22 mouse cellular contexts compared by ENCODE assay signal in genomic region chr11:85789750-85790149, GRCm38 (mm10). TPM values are rescaled to one million over a fixed set of nuclear protein-coding genes. Genes with fewer than 3 reads are reported as not detected.
DNase-seq lines count a peak whose midpoint lies in the region; ATAC-seq and TF ChIP-seq lines count a peak whose summit lies in the region.
"Had no signal": no experiment of that assay in that cellular context is flagged by ENCODE, and none has a peak within 500 bp of the region (broad histone marks: within the 10 kb centered on the region; RNA-seq: fewer than 3 reads in every experiment).

No protein-coding gene starts in this region.

- H3K4me1 ChIP-seq in lung, embryonic 14.5 days (ENCODE audit: insufficient read depth) = peaks cover 14% of the 10 kb centered on the region
- H3K4me1 ChIP-seq in liver, embryonic 13.5 days (replicated peaks) = peaks cover 69% of the 10 kb centered on the region
- peaks cover 23% of the 10 kb centered on the region for H3K4me1 ChIP-seq in liver, postnatal 0 days (ENCODE audit: insufficient read depth)
- no peaks in the 10 kb centered on the region for H3K4me1 ChIP-seq in forebrain, postnatal 0 days (ENCODE audit: insufficient read depth)

- ATAC-seq in lung, embryonic 14.5 days (ENCODE audit: insufficient read depth) = no peak
- peak; percentile 8 for ATAC-seq in erythroid progenitor cell, adult 5-6 weeks (replicated peaks; ENCODE audit: low FRiP score, poor library complexity, severe bottlenecking)
- peak; percentile 24; the same call in 1 of the 2 replicates for ATAC-seq in liver, embryonic 13.5 days (ENCODE audit: low read depth)
- ATAC-seq in liver, postnatal 0 days = no peak
- ATAC-seq in forebrain, postnatal 0 days = no peak
- ATAC-seq: activated CD4-positive, CD25-positive, alpha-beta regulatory T cell, adult 4 months; forebrain, embryonic 15.5 days; Patski had no signal

- no peak overlapping the region for H3K9ac ChIP-seq in lung, embryonic 14.5 days
- peak overlapping the region; percentile 72 for H3K9ac ChIP-seq in liver, embryonic 13.5 days
- H3K9ac ChIP-seq in liver, postnatal 0 days (replicated peaks) = no peak overlapping the region
- no peak overlapping the region for H3K9ac ChIP-seq in forebrain, postnatal 0 days
- H3K9ac ChIP-seq: forebrain, embryonic 15.5 days; heart, embryonic 12.5 days; hindbrain, embryonic 14.5 days had no signal

- no peaks in the 10 kb centered on the region for H3K9me3 ChIP-seq in lung, embryonic 14.5 days (ENCODE audit: low read depth, low read length)
- H3K9me3 ChIP-seq in liver, embryonic 13.5 days (replicated peaks) = no peaks in the 10 kb centered on the region
- H3K9me3 ChIP-seq in liver, postnatal 0 days (ENCODE audit: low read length) = no peaks in the 10 kb centered on the region
- H3K9me3 ChIP-seq in forebrain, postnatal 0 days (ENCODE audit: low read length) = no peaks in the 10 kb centered on the region
- H3K9me3 ChIP-seq: embryonic facial prominence, embryonic 13.5 days; forebrain, embryonic 15.5 days; heart, embryonic 12.5 days; hindbrain, embryonic 10.5 days had no signal

- peak overlapping the region; percentile 4; the same call in 1 of the 2 replicates for H3K27ac ChIP-seq in lung, embryonic 14.5 days (ENCODE audit: low read depth)
- peak overlapping the region; percentile 95 for H3K27ac ChIP-seq in liver, embryonic 13.5 days
- no peak overlapping the region for H3K27ac ChIP-seq in liver, postnatal 0 days (ENCODE audit: low read depth)
- no peak overlapping the region for H3K27ac ChIP-seq in forebrain, postnatal 0 days (ENCODE audit: low read depth, low read length)
- H3K27ac ChIP-seq: embryonic facial prominence, embryonic 13.5 days; forebrain, embryonic 15.5 days; heart, adult 2 months; hindbrain, embryonic 10.5 days; hindbrain, embryonic 14.5 days had no signal

- no peak overlapping the region for H3K4me2 ChIP-seq in lung, embryonic 14.5 days
- peak overlapping the region; percentile 75 for H3K4me2 ChIP-seq in liver, embryonic 13.5 days
- H3K4me2 ChIP-seq in liver, postnatal 0 days (ENCODE audit: low read depth, low read length) = 0 out of 2 replicates have a peak overlapping the region, but pooled peaks have one; percentile 16
- no peak overlapping the region for H3K4me2 ChIP-seq in forebrain, postnatal 0 days (ENCODE audit: low read depth)
- H3K4me2 ChIP-seq: embryonic facial prominence, embryonic 13.5 days; forebrain, embryonic 15.5 days; heart, embryonic 12.5 days; hindbrain, embryonic 14.5 days had no signal

- DNase-seq in lung, embryonic 14.5 days = no peak
- no peak for DNase-seq in lung, postnatal 4 days
- DNase-seq in liver, embryonic 13.5 days = no peak
- no peak for DNase-seq in liver, postnatal 0 days
- no peak for DNase-seq in right cerebral cortex, adult 18-20 months
- DNase-seq in ovary, adult 18-20 months (ENCODE audit: low spot score) = no peak
- DNase-seq in forebrain, postnatal 0 days = no peak
- DNase-seq: adrenal gland, postnatal 14 days; cerebellum, adult 11-12 months; cerebellum, adult 9-10 months; cerebellum, postnatal 25 days; gastrocnemius, postnatal 10 days; heart, adult 2 months had no signal

- H3K27me3 ChIP-seq in lung, embryonic 14.5 days (ENCODE audit: insufficient read depth, low read length) = no peaks in the 10 kb centered on the region
- peaks cover 21% of the 10 kb centered on the region for H3K27me3 ChIP-seq in liver, embryonic 13.5 days
- peaks cover 31% of the 10 kb centered on the region for H3K27me3 ChIP-seq in liver, postnatal 0 days (ENCODE audit: insufficient read depth, low read length)
- H3K27me3 ChIP-seq in forebrain, postnatal 0 days (ENCODE audit: insufficient read depth, low read length) = no peaks in the 10 kb centered on the region
- H3K27me3 ChIP-seq: CH12.LX; embryonic facial prominence, embryonic 13.5 days; forebrain, embryonic 15.5 days; Patski had no signal

- 61% methylated on average over 7 of the region's 7 CpGs for WGBS in lung, embryonic 14.5 days
- 63% methylated on average over 7 of the region's 7 CpGs for WGBS in liver, embryonic 13.5 days (ENCODE audit: insufficient replicate concordance)
- WGBS in liver, postnatal 0 days (ENCODE audit: insufficient replicate concordance) = 82% methylated on average over 7 of the region's 7 CpGs
- WGBS in forebrain, postnatal 0 days = 92% methylated on average over 7 of the region's 7 CpGs

- no peaks in the 10 kb centered on the region for H3K36me3 ChIP-seq in lung, embryonic 14.5 days (ENCODE audit: insufficient read depth)
- no peaks in the 10 kb centered on the region for H3K36me3 ChIP-seq in liver, embryonic 13.5 days
- H3K36me3 ChIP-seq in liver, postnatal 0 days (replicated peaks; ENCODE audit: insufficient read depth, low read length) = no peaks in the 10 kb centered on the region
- no peaks in the 10 kb centered on the region for H3K36me3 ChIP-seq in forebrain, postnatal 0 days (ENCODE audit: insufficient read depth)
- H3K36me3 ChIP-seq: embryonic facial prominence, embryonic 13.5 days; forebrain, embryonic 15.5 days; heart, embryonic 12.5 days; hindbrain, embryonic 10.5 days had no signal

- no peak overlapping the region for H3K4me3 ChIP-seq in lung, embryonic 14.5 days (ENCODE audit: low read depth, low read length)
- peak overlapping the region; percentile 45 for H3K4me3 ChIP-seq in liver, embryonic 13.5 days (replicated peaks)
- H3K4me3 ChIP-seq in liver, postnatal 0 days (ENCODE audit: low read depth, low read length) = no peak overlapping the region
- no peak overlapping the region for H3K4me3 ChIP-seq in forebrain, postnatal 0 days (ENCODE audit: low read depth, low read length)
- H3K4me3 ChIP-seq: embryonic facial prominence, embryonic 13.5 days; forebrain, embryonic 15.5 days; heart, adult 2 months; heart, embryonic 12.5 days; hindbrain, embryonic 10.5 days had no signal

- TF ChIP-seq CTCF in lung, embryonic 14.5 days (IDR thresholded peaks at IDR 0.05; ENCODE audit: low read depth) = no peak
- TF ChIP-seq CTCF in liver, postnatal 0 days (IDR thresholded peaks at IDR 0.05; ENCODE audit: low read depth) = no peak
- TF ChIP-seq CTCF in forebrain, postnatal 0 days (IDR thresholded peaks at IDR 0.05; ENCODE audit: low read depth) = no peak

- no peak for TF ChIP-seq EP300 in liver, postnatal 0 days (IDR thresholded peaks at IDR 0.05; ENCODE audit: low read depth)

RNA-seq across cellular contexts. Expression of gene Tbx2, which starts 42.6 kb away (rescaled TPM):
- 61.4 and 67.5 TPM in 2 replicates for polyA plus RNA-seq in lung, embryonic 14.5 days (2014; fragmentation: Nextera tagmentation; extraction: Ambion mirVana)
- total RNA-seq in erythroid progenitor cell, adult 5-6 weeks (2015; ENCODE audit: low replicate concordance) = 1.1 TPM in 1 of 2 replicates, not detected in the other
- total RNA-seq in erythroid progenitor cell, adult 5-6 weeks (2017; ENCODE audit: low replicate concordance) = 1.4 TPM in 1 of 2 replicates, not detected in the other
- 0.25 and 0.27 TPM in 2 replicates for polyA plus RNA-seq in liver, embryonic 13.5 days (2015; fragmentation: Nextera tagmentation; extraction: Ambion mirVana)
- polyA plus RNA-seq in liver, postnatal 0 days (2015; fragmentation: Nextera tagmentation; extraction: Ambion mirVana) = 0.66 and 0.75 TPM in 2 replicates
- total RNA-seq in forebrain, postnatal 0 days (2014; rRNA removed) = 1.9 and 5.1 TPM in 2 replicates
- 0.42 and 0.44 TPM in 2 replicates for polyA plus RNA-seq in forebrain, postnatal 0 days (2015; fragmentation: Nextera tagmentation; extraction: Ambion mirVana)
- total RNA-seq: CH12.LX had no signal

Comparison
In these comparisons a context has a peak if more than half of its experiments do, and no peak if none do; other contexts are left out.
1. ATAC-seq: peak in erythroid progenitor cell, adult 5-6 weeks (single experiment) and liver, embryonic 13.5 days (single experiment); none in lung, embryonic 14.5 days (single experiment), liver, postnatal 0 days (single experiment) and forebrain, postnatal 0 days (single experiment).
2. H3K27ac ChIP-seq: peak in lung, embryonic 14.5 days (single experiment) and liver, embryonic 13.5 days (single experiment); none in liver, postnatal 0 days (single experiment) and forebrain, postnatal 0 days (single experiment).
3. H3K4me2 ChIP-seq: peak in liver, embryonic 13.5 days (single experiment) and liver, postnatal 0 days (single experiment); none in lung, embryonic 14.5 days (single experiment) and forebrain, postnatal 0 days (single experiment).
4. RNA of gene Tbx2, which starts 42.6 kb away (polyA plus RNA-seq): 61.4 to 67.5 TPM in lung, embryonic 14.5 days; 0.66 to 0.75 TPM in liver, postnatal 0 days, 0.42 to 0.44 TPM in forebrain, postnatal 0 days and 0.25 to 0.27 TPM in liver, embryonic 13.5 days; every median in the first group is over 10 times any median in the second.